Comparison of ENCODE assay signal across 9 mouse cellular contexts in the genomic region with DNA sequence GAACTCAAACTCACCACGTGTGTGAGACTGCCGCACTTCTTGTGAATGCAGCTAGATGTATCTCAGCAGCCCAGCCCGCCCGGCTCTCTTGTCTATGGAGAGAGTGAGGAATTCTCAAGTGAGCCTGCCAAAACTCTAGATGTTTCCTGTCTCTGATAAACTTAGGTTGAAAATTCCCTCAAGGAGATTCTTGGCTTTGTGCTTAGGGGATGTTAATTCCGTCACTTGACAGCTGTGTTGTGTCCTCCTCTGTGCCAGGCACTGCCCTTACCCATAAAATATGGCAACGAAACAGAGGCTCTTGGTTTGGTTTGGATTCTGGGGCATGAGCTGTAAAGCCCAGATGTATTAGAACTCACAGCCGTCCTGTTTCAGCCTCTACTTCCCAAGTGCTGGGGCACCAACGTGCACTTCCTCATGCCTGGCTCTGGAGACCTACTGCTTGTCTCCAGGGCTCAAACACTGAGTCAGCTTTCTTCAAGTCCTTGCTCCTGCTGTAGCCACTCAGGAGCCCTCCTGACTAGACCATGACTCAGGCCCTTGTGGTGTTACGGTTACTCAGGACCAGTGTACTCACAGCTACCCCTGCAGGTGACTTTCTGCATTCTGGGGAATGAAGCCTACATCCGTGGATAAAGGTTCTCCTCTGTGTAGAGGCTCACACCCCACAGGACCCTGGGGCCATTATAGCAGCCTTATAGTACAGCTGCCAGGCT. TPM values are rescaled to one million over a fixed set of nuclear protein-coding genes. Genes with fewer than 3 reads are reported as not detected.
DNase-seq lines count a peak whose midpoint lies in the region; ATAC-seq and TF ChIP-seq lines count a peak whose summit lies in the region.
"Had no signal": no experiment of that assay in that cellular context is flagged by ENCODE, and none has a peak within 500 bp of the region (broad histone marks: within the 10 kb centered on the region; RNA-seq: fewer than 3 reads in every experiment).

No protein-coding gene starts in this region.

- H3K79me2 ChIP-seq in C2C12 (ENCODE audit: control insufficient read depth, insufficient read depth): no peaks in the 10 kb centered on the region

- H3K9me3 ChIP-seq in embryonic facial prominence, embryonic 14.5 days (ENCODE audit: control insufficient read depth, low read length): no peaks in the 10 kb centered on the region
- no peaks in the 10 kb centered on the region for H3K9me3 ChIP-seq in embryonic facial prominence, embryonic 10.5 days
- no peaks in the 10 kb centered on the region for H3K9me3 ChIP-seq in liver, postnatal 0 days (ENCODE audit: low read length)

- H3ac ChIP-seq in C2C12 (ENCODE audit: control insufficient read depth, insufficient read length, low read depth): no peak overlapping the region

- no peak overlapping the region for H3K4me3 ChIP-seq in embryonic facial prominence, embryonic 14.5 days (ENCODE audit: low read depth, low read length)
- H3K4me3 ChIP-seq in embryonic facial prominence, embryonic 10.5 days: no peak overlapping the region
- no peak overlapping the region for H3K4me3 ChIP-seq in C2C12 (ENCODE audit: insufficient read depth, poor library complexity, severe bottlenecking)
- no peak overlapping the region for H3K4me3 ChIP-seq in liver, postnatal 0 days (ENCODE audit: low read depth, low read length)

- H3K4me2 ChIP-seq in embryonic facial prominence, embryonic 14.5 days (ENCODE audit: low read depth, low read length): no peak overlapping the region
- H3K4me2 ChIP-seq in liver, postnatal 0 days (ENCODE audit: low read depth, low read length): no peak overlapping the region

- no peaks in the 10 kb centered on the region for H3K4me1 ChIP-seq in embryonic facial prominence, embryonic 14.5 days (ENCODE audit: control insufficient read depth, insufficient read depth, low read length)
- H3K4me1 ChIP-seq in embryonic facial prominence, embryonic 10.5 days: peaks cover 14% of the 10 kb centered on the region; the same call in 1 of the 2 replicates
- H3K4me1 ChIP-seq in liver, postnatal 0 days (ENCODE audit: insufficient read depth): peaks cover 12% of the 10 kb centered on the region

- peak; percentile 11 for DNase-seq in embryonic facial prominence, embryonic 14.5 days (ENCODE audit: low spot score)
- DNase-seq in embryonic facial prominence, embryonic 10.5 days (ENCODE audit: low spot score): no peak
- DNase-seq in liver, postnatal 0 days: no peak
- no peak for DNase-seq in gastrocnemius, postnatal 4 days (ENCODE audit: low spot score in 2 of 2)
- DNase-seq in cerebellum, postnatal 10 days: no peak

- no peaks in the 10 kb centered on the region for H3K79me3 ChIP-seq in C2C12 (ENCODE audit: low read depth)

- H3K36me3 ChIP-seq in embryonic facial prominence, embryonic 14.5 days (ENCODE audit: control insufficient read depth, insufficient read depth, low read length): peaks cover 13% of the 10 kb centered on the region; the same call in 1 of the 2 replicates
- peaks cover 14% of the 10 kb centered on the region for H3K36me3 ChIP-seq in embryonic facial prominence, embryonic 10.5 days (replicated peaks)
- peaks cover 23% of the 10 kb centered on the region for H3K36me3 ChIP-seq in C2C12 (ENCODE audit: control insufficient read depth, insufficient read depth)
- 0 out of 2 replicates have a peak, but pooled peaks cover 5% of the 10 kb centered on the region for H3K36me3 ChIP-seq in liver, postnatal 0 days (replicated peaks; ENCODE audit: insufficient read depth, low read length)

- no peak for ATAC-seq in embryonic facial prominence, embryonic 14.5 days (ENCODE audit: low read depth)
- ATAC-seq in erythroid progenitor cell, adult 5-6 weeks (replicated peaks; ENCODE audit: low FRiP score, poor library complexity, severe bottlenecking): 0 out of 2 replicates have a peak, but pooled peaks have one; percentile 16
- ATAC-seq in liver, postnatal 0 days: peak; percentile 81
- ATAC-seq in activated CD4-positive, CD25-positive, alpha-beta regulatory T cell, adult 4 months: no peak

- no peaks in the 10 kb centered on the region for H3K27me3 ChIP-seq in embryonic facial prominence, embryonic 14.5 days (replicated peaks; ENCODE audit: control insufficient read depth, insufficient read depth, low read length)
- no peaks in the 10 kb centered on the region for H3K27me3 ChIP-seq in embryonic facial prominence, embryonic 10.5 days (replicated peaks; ENCODE audit: low read depth, poor library complexity, severe bottlenecking)
- H3K27me3 ChIP-seq in C2C12 (ENCODE audit: control insufficient read depth, insufficient read depth, insufficient read length): no peaks in the 10 kb centered on the region
- H3K27me3 ChIP-seq in liver, postnatal 0 days (ENCODE audit: insufficient read depth, low read length): no peaks in the 10 kb centered on the region

- peak; percentile 57 for TF ChIP-seq CTCF in C2C12 (IDR thresholded peaks at IDR 0.05; ENCODE audit: control insufficient read depth, insufficient read depth, insufficient read length)
- TF ChIP-seq CTCF in liver, postnatal 0 days (IDR thresholded peaks at IDR 0.05; ENCODE audit: low read depth): peak; percentile 72

- no peak overlapping the region for H3K9ac ChIP-seq in embryonic facial prominence, embryonic 14.5 days (ENCODE audit: low read depth, low read length)
- H3K9ac ChIP-seq in liver, postnatal 0 days (replicated peaks): no peak overlapping the region

- H3K27ac ChIP-seq in embryonic facial prominence, embryonic 14.5 days (replicated peaks; ENCODE audit: low read depth, low read length): no peak overlapping the region
- H3K27ac ChIP-seq in embryonic facial prominence, embryonic 10.5 days (replicated peaks): no peak overlapping the region
- H3K27ac ChIP-seq in liver, postnatal 0 days (ENCODE audit: low read depth): no peak overlapping the region

- TF ChIP-seq EP300 in liver, postnatal 0 days (IDR thresholded peaks at IDR 0.05; ENCODE audit: low read depth): no peak

- 79% methylated on average over 10 of the region's 10 CpGs for WGBS in embryonic facial prominence, embryonic 14.5 days
- 81% methylated on average over 10 of the region's 10 CpGs for WGBS in embryonic facial prominence, embryonic 10.5 days
- WGBS in liver, postnatal 0 days (ENCODE audit: insufficient replicate concordance): 56% methylated on average over 10 of the region's 10 CpGs

TF ChIP-seq in C2C12, 6 proteins besides CTCF, POLR2A, EP300 and RAD21:
- TF ChIP-seq CEBPB (IDR thresholded peaks at IDR 0.05; ENCODE audit: low read depth) (no peak), FOSL1 (IDR thresholded peaks at IDR 0.05; ENCODE audit: insufficient read depth, low read length, poor library complexity, severe bottlenecking) (peak; percentile 6)
TF ChIP-seq in C2C12: peak in this region for 1.

RNA-seq across cellular contexts. Expression of a gene that starts 15.1 kb away (rescaled TPM):
- polyA plus RNA-seq in embryonic facial prominence, embryonic 14.5 days (2014; fragmentation: Nextera tagmentation; extraction: Ambion mirVana): 46.9 and 47.6 TPM in 2 replicates
- polyA plus RNA-seq in embryonic facial prominence, embryonic 10.5 days (2016; fragmentation: Nextera tagmentation; extraction: Ambion mirVana): 6.6 and 10.0 TPM in 2 replicates
- 0.04 TPM for polyA plus RNA-seq in C2C12 (2012; fragmentation: generic; extraction: Trizol)
- total RNA-seq in erythroid progenitor cell, adult 5-6 weeks (2015; ENCODE audit: low replicate concordance): not detected in 2 replicates
- total RNA-seq in erythroid progenitor cell, adult 5-6 weeks (2017; ENCODE audit: low replicate concordance): 0.38 and 1.8 TPM in 2 replicates
- 0.40 and 0.47 TPM in 2 replicates for polyA plus RNA-seq in liver, postnatal 0 days (2015; fragmentation: Nextera tagmentation; extraction: Ambion mirVana)
- polyA plus RNA-seq in activated CD4-positive, CD25-positive, alpha-beta regulatory T cell, adult 4 months (2017; shearing (Covaris generic)): under 1 TPM; 0.11 to 0.36 TPM
- total RNA-seq in gastrocnemius, postnatal 4 days (2021): 10 to 100 TPM; 68.5 to 70.9 TPM

RNA-seq across cellular contexts. Expression of a gene that starts 25.8 kb away (rescaled TPM):
- polyA plus RNA-seq in embryonic facial prominence, embryonic 14.5 days (2014; fragmentation: Nextera tagmentation; extraction: Ambion mirVana): not detected in 2 replicates
- polyA plus RNA-seq in embryonic facial prominence, embryonic 10.5 days (2016; fragmentation: Nextera tagmentation; extraction: Ambion mirVana): not detected in 2 replicates
- not detected for polyA plus RNA-seq in C2C12 (2012; fragmentation: generic; extraction: Trizol)
- total RNA-seq in erythroid progenitor cell, adult 5-6 weeks (2015; ENCODE audit: low replicate concordance): not detected in 2 replicates
- total RNA-seq in erythroid progenitor cell, adult 5-6 weeks (2017; ENCODE audit: low replicate concordance): not detected in 2 replicates
- polyA plus RNA-seq in liver, postnatal 0 days (2015; fragmentation: Nextera tagmentation; extraction: Ambion mirVana): not detected in 2 replicates
- polyA plus RNA-seq in activated CD4-positive, CD25-positive, alpha-beta regulatory T cell, adult 4 months (2017; shearing (Covaris generic)): not detected
- total RNA-seq in gastrocnemius, postnatal 4 days (2021): not detected
- polyA plus RNA-seq: large intestine, adult 2 months had no signal

RNA-seq across cellular contexts. Expression of a gene that starts 25.8 kb away (rescaled TPM):
- 47.3 and 50.3 TPM in 2 replicates for polyA plus RNA-seq in embryonic facial prominence, embryonic 14.5 days (2014; fragmentation: Nextera tagmentation; extraction: Ambion mirVana)
- polyA plus RNA-seq in embryonic facial prominence, embryonic 10.5 days (2016; fragmentation: Nextera tagmentation; extraction: Ambion mirVana): 14.7 and 21.7 TPM in 2 replicates
- polyA plus RNA-seq in C2C12 (2012; fragmentation: generic; extraction: Trizol): 50.1 TPM
- 139 and 159 TPM in 2 replicates for total RNA-seq in erythroid progenitor cell, adult 5-6 weeks (2015; ENCODE audit: low replicate concordance)
- total RNA-seq in erythroid progenitor cell, adult 5-6 weeks (2017; ENCODE audit: low replicate concordance): 175 and 177 TPM in 2 replicates
- 19.5 and 20.2 TPM in 2 replicates for polyA plus RNA-seq in liver, postnatal 0 days (2015; fragmentation: Nextera tagmentation; extraction: Ambion mirVana)
- 10 to 100 TPM in 1 of 2 experiments, 1 to 10 TPM in 1; 7.7 to 12.0 TPM for polyA plus RNA-seq in activated CD4-positive, CD25-positive, alpha-beta regulatory T cell, adult 4 months (2017; shearing (Covaris generic))
- 10 to 100 TPM; 66.2 to 67.2 TPM for total RNA-seq in gastrocnemius, postnatal 4 days (2021)

Comparison
In these comparisons a context has a peak if more than half of its experiments do, and no peak if none do; other contexts are left out.
1. ATAC-seq: peak in erythroid progenitor cell, adult 5-6 weeks (single experiment) and liver, postnatal 0 days (single experiment); none in embryonic facial prominence, embryonic 14.5 days (single experiment) and activated CD4-positive, CD25-positive, alpha-beta regulatory T cell, adult 4 months (single experiment).